Mouse (Mus musculus) hindbrain, embryonic 12.5 days (tissue): ENCODE measurements around the gene Specc1. TPM values are rescaled to one million over a fixed set of nuclear protein-coding genes. Genes with fewer than 3 reads are reported as not detected.
A peak's percentile ranks its signal among the peaks of the same experiment; 100 is the strongest.

ENCODE experiments used
- ATAC-seq: fragments of 200-750 bp; cut with Nextera tagmentation; 2 replicates; pipeline ENCODE4 v1.8.0; 2017; ENCODE audit warnings: moderate TSS enrichment; ENCODE audit not compliant: low FRiP score
- H3K27ac ChIP-seq: fragments of 300-500 bp; sonication (generic); 2 replicates; pipeline ENCODE4 v1.5.1; 2016; ENCODE audit warnings: mild to moderate bottlenecking
- H3K27me3 ChIP-seq: fragments of 300-500 bp; sonication (generic); 2 replicates; pipeline ENCODE4 v1.6.1; 2016; ENCODE audit warnings: mild to moderate bottlenecking
- H3K36me3 ChIP-seq: fragments of 300-500 bp; sonication (generic); 2 replicates; pipeline ENCODE4 v1.6.1; 2016; ENCODE audit warnings: mild to moderate bottlenecking
- H3K4me1 ChIP-seq: fragments of 300-500 bp; sonication (generic); 2 replicates; pipeline ENCODE4 v1.6.1; 2016
- H3K4me2 ChIP-seq: fragments of 300-500 bp; sonication (generic); replicated peaks from 2 replicates; pipeline ENCODE4 v1.6.1; 2016; ENCODE audit warnings: mild to moderate bottlenecking
- H3K4me3 ChIP-seq: fragments of 300-500 bp; sonication (generic); 2 replicates; pipeline ENCODE4 v1.5.1; 2016; ENCODE audit warnings: mild to moderate bottlenecking
- H3K9ac ChIP-seq: fragments of 300-500 bp; sonication (generic); 2 replicates; pipeline ENCODE4 v1.6.1; 2016; ENCODE audit warnings: mild to moderate bottlenecking, moderate library complexity
- H3K9me3 ChIP-seq: fragments of 300-500 bp; sonication (generic); replicated peaks from 2 replicates; pipeline ENCODE4 v1.6.1; 2016; ENCODE audit warnings: mild to moderate bottlenecking
- WGBS: fragments of 180-500 bp; shearing (Covaris S2); methylation state at CpG from one replicate; pipeline ENCODE4 v1.1.7; 2016; 5-methylcytosine and 5-hydroxymethylcytosine counted together
- polyA plus RNA-seq: library from polyadenylated mRNA; unstranded; fragments of >200 nt; fragmentation: Nextera tagmentation; extraction: Ambion mirVana; gene quantifications from 2 replicates; pipeline ENCODE4 v1.2.1, GENCODE M21; 2016

Gene Specc1
- polyA plus RNA-seq, 1 experiment from 2014 or later, result 15.7 TPM

- no peak overlapping the region for H3K4me3 ChIP-seq
- H3K4me1 ChIP-seq, result peaks cover 11% of the 10 kb centered on the region
- no peaks in the 10 kb centered on the region for H3K36me3 ChIP-seq
- H3K27me3 ChIP-seq, result no peaks in the 10 kb centered on the region
- ATAC-seq, result no peak
- H3K9ac ChIP-seq, result no peak overlapping the region
- no peak overlapping the region for H3K27ac ChIP-seq
- 77% methylated on average over 3 of the region's 3 CpGs for WGBS
- H3K4me2 ChIP-seq, result no peak overlapping the region
- H3K9me3 ChIP-seq, result no peaks in the 10 kb centered on the region
Measured at GRCm38 (mm10) chr11:62072406-62072805, 115.8 kb downstream of the Specc1 start.

GRCm38 (mm10) chr11:62073575-62074140, 117.1 kb downstream of the Specc1 start:
- WGBS, result 85% methylated on average over 7 of the region's 7 CpGs
- H3K27me3 ChIP-seq, result no peaks in the 10 kb centered on the region
- H3K36me3 ChIP-seq, result no peaks in the 10 kb centered on the region
- no peak for ATAC-seq
- H3K9me3 ChIP-seq, result no peaks in the 10 kb centered on the region
- no peak overlapping the region for H3K27ac ChIP-seq
- H3K9ac ChIP-seq, result no peak overlapping the region
- no peak overlapping the region for H3K4me2 ChIP-seq
- H3K4me1 ChIP-seq, result peaks cover 17% of the 10 kb centered on the region
- no peak overlapping the region for H3K4me3 ChIP-seq

- Histone ChIP-seq H3K4me3 (no peak overlapping the region), H3K36me3 (no peaks in the 10 kb centered on the region), H3K27ac (no peak overlapping the region), H3K27me3 (no peaks in the 10 kb centered on the region), H3K9me3 (no peaks in the 10 kb centered on the region), H3K4me2 (no peak overlapping the region), H3K4me1 (peaks cover 14% of the 10 kb centered on the region), H3K9ac (no peak overlapping the region)
- no peak for ATAC-seq
- 89% methylated on average over 8 of the region's 8 CpGs for WGBS
Measured at GRCm38 (mm10) chr11:62074578-62074977, 118.0 kb downstream of the Specc1 start.

- Histone ChIP-seq H3K4me2 (no peak overlapping the region), H3K9me3 (no peaks in the 10 kb centered on the region), H3K27ac (no peak overlapping the region), H3K9ac (no peak overlapping the region), H3K27me3 (no peaks in the 10 kb centered on the region), H3K36me3 (no peaks in the 10 kb centered on the region), H3K4me3 (no peak overlapping the region), H3K4me1 (peaks cover 9% of the 10 kb centered on the region)
- WGBS, result 85% methylated on average over 3 of the region's 3 CpGs
- ATAC-seq, result no peak
Measured at GRCm38 (mm10) chr11:62075071-62075470, 118.5 kb downstream of the Specc1 start.

GRCm38 (mm10) chr11:62075551-62075950, 119.0 kb downstream of the Specc1 start:
- WGBS, result 97% methylated on average over 5 of the region's 5 CpGs
- H3K9me3 ChIP-seq, result no peaks in the 10 kb centered on the region
- H3K27me3 ChIP-seq, result no peaks in the 10 kb centered on the region
- H3K4me1 ChIP-seq, result peaks cover 8% of the 10 kb centered on the region
- H3K4me2 ChIP-seq, result no peak overlapping the region
- no peak overlapping the region for H3K9ac ChIP-seq
- H3K4me3 ChIP-seq, result no peak overlapping the region
- no peak for ATAC-seq
- H3K27ac ChIP-seq, result no peak overlapping the region
- no peaks in the 10 kb centered on the region for H3K36me3 ChIP-seq

- peak overlapping the region; percentile 72 for H3K4me2 ChIP-seq
- peaks cover 8% of the 10 kb centered on the region for H3K4me1 ChIP-seq
- H3K9ac ChIP-seq, result peak overlapping the region; percentile 90
- 5% methylated on average over 35 of the region's 42 CpGs for WGBS
- ATAC-seq, result peak; percentile 99
- H3K36me3 ChIP-seq, result no peaks in the 10 kb centered on the region
- H3K27ac ChIP-seq, result peak overlapping the region; percentile 95
- H3K4me3 ChIP-seq, result peak overlapping the region; percentile 81
- H3K9me3 ChIP-seq, result no peaks in the 10 kb centered on the region
- H3K27me3 ChIP-seq, result no peaks in the 10 kb centered on the region
Measured at GRCm38 (mm10) chr11:62076345-62077156, 120.0 kb downstream of the Specc1 start.

GRCm38 (mm10) chr11:62077157-62077865, 120.7 kb downstream of the Specc1 start:
- Histone ChIP-seq H3K4me3 (peak overlapping the region; percentile 81), H3K9me3 (no peaks in the 10 kb centered on the region), H3K27ac (peak overlapping the region; percentile 95), H3K9ac (peak overlapping the region; percentile 90), H3K27me3 (no peaks in the 10 kb centered on the region), H3K36me3 (no peaks in the 10 kb centered on the region), H3K4me1 (peaks cover 8% of the 10 kb centered on the region), H3K4me2 (peak overlapping the region; percentile 72)
- peak; percentile 7; the same call in 1 of the 2 replicates for ATAC-seq
- 2% methylated on average over 51 of the region's 51 CpGs for WGBS

GRCm38 (mm10) chr11:62078371-62078770, 121.8 kb downstream of the Specc1 start:
- 95% methylated on average over 10 of the region's 10 CpGs for WGBS
- no peak for ATAC-seq
- no peak overlapping the region for H3K9ac ChIP-seq
- H3K4me1 ChIP-seq, result peaks cover 8% of the 10 kb centered on the region
- no peak overlapping the region for H3K27ac ChIP-seq
- no peaks in the 10 kb centered on the region for H3K27me3 ChIP-seq
- H3K4me2 ChIP-seq, result peak overlapping the region; percentile 72
- H3K36me3 ChIP-seq, result no peaks in the 10 kb centered on the region
- H3K9me3 ChIP-seq, result no peaks in the 10 kb centered on the region
- no peak overlapping the region for H3K4me3 ChIP-seq

- WGBS, result 90% methylated on average over 8 of the region's 8 CpGs
- Histone ChIP-seq H3K36me3 (no peaks in the 10 kb centered on the region), H3K9me3 (no peaks in the 10 kb centered on the region), H3K4me1 (peaks cover 8% of the 10 kb centered on the region), H3K27me3 (no peaks in the 10 kb centered on the region), H3K4me2 (no peak overlapping the region), H3K9ac (no peak overlapping the region), H3K27ac (no peak overlapping the region), H3K4me3 (no peak overlapping the region)
- ATAC-seq, result no peak
Measured at GRCm38 (mm10) chr11:62079100-62079857, 122.7 kb downstream of the Specc1 start.

- Histone ChIP-seq H3K27ac (no peak overlapping the region), H3K4me2 (no peak overlapping the region), H3K36me3 (no peaks in the 10 kb centered on the region), H3K9ac (no peak overlapping the region), H3K27me3 (no peaks in the 10 kb centered on the region), H3K4me1 (peaks cover 8% of the 10 kb centered on the region), H3K4me3 (no peak overlapping the region), H3K9me3 (no peaks in the 10 kb centered on the region)
- ATAC-seq, result no peak
- 87% methylated on average over 2 of the region's 2 CpGs for WGBS
Measured at GRCm38 (mm10) chr11:62080476-62080875, 123.9 kb downstream of the Specc1 start.

GRCm38 (mm10) chr11:62086648-62087047, 130.1 kb downstream of the Specc1 start:
- Histone ChIP-seq H3K36me3 (no peaks in the 10 kb centered on the region), H3K9me3 (no peaks in the 10 kb centered on the region), H3K27me3 (no peaks in the 10 kb centered on the region), H3K9ac (no peak overlapping the region), H3K4me3 (no peak overlapping the region), H3K4me2 (no peak overlapping the region), H3K27ac (no peak overlapping the region), H3K4me1 (no peaks in the 10 kb centered on the region)
- 88% methylated on average over 2 of the region's 2 CpGs for WGBS
- ATAC-seq, result no peak

GRCm38 (mm10) chr11:62087051-62087450, 130.5 kb downstream of the Specc1 start:
- no peak overlapping the region for H3K4me3 ChIP-seq
- ATAC-seq, result no peak
- no peak overlapping the region for H3K9ac ChIP-seq
- no peak overlapping the region for H3K27ac ChIP-seq
- 91% methylated on average over 1 of the region's 1 CpGs for WGBS
- no peak overlapping the region for H3K4me2 ChIP-seq
- H3K27me3 ChIP-seq, result no peaks in the 10 kb centered on the region
- H3K4me1 ChIP-seq, result no peaks in the 10 kb centered on the region
- H3K9me3 ChIP-seq, result no peaks in the 10 kb centered on the region
- H3K36me3 ChIP-seq, result no peaks in the 10 kb centered on the region
